Mouse (Mus musculus): ENCODE results near the gene Sbk3. TPM values are rescaled to one million over a fixed set of nuclear protein-coding genes. Genes with fewer than 3 reads are reported as not detected.
A peak's percentile ranks its signal among the peaks of the same experiment; 100 is the strongest.

Sbk3 gene
- total RNA-seq, 1 experiment from 2014 or later, result not detected

GRCm38 (mm10) chr7:4995268-4996002, 24.5 kb upstream of the Sbk3 start:
- no peak for ATAC-seq (replicated peaks; ENCODE audit: insufficient number of reproducible peaks, low FRiP score, low TSS enrichment, poor library complexity, severe bottlenecking)

DNA sequence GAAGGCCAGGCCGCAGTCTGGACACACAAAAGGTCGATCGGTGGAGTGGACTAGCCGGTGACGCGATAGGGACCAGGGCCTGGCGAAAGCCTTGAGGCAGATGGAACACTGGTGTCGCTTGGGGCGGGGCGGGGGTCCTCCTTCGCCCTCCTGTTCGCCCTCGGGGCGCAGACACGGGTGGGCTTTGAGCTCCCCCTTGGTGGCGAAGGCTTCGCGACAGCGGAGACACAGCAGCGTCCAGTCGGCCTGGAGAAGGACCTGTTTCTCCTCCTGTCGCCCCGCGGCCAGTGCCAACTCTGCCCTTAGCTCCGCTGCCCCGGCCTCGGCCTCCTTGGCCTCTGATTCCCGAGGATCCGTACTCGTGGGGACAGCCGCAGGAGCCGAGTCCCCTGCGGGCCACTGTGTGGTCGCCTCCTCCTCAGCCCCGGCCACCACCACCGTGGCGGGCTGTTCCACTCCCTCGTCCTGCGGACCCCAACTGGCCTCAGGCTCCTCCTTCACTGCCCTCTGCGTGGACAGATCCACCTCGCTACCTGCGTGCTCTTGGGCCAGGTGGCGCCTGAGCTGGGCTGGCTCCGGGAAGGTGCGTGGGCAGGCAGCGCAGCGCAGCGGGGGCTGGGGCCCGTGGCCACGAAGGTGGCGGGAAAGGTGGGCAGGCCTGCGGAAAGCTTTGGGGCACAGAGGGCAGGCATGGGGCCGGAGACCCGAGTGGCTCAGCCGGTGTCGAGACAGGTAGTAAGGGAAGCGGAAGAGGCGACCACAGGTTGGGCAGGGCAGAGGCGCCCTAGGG, 23.2 kb upstream of the Sbk3 start:
- ATAC-seq (replicated peaks; ENCODE audit: insufficient number of reproducible peaks, low FRiP score, low TSS enrichment, poor library complexity, severe bottlenecking), result no peak

DNA sequence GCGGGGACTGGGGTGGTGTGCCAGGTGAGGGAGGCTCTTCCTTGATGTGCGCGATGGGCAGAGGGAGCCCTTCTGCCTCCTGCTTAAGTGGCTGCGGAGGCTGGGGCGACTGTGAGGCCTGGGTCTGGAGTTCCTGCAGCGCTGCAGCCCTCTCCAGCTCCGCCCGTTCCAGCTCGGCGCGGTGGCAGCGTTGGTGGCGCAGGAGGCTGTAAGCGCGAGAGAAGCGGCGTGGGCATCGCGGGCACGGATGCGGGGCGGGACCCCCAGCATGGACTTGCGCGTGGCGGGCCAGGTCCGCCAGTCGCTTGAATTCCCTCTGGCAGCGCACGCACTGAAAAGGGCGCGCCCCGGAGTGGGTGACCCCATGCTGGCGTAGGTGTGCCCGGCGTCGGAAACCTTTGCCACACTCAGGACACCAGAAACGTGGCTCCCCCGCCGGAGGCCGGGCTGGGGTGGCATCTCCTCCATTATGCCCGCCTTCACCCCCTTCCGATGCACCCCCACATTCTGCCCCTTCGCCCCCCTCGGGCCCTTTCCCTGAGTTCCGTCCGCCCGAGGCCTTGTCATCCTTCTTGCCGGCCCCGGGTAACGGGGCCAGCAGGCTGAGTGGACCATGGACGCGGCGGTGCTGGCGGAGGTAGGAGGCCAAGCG, 22.5 kb upstream of the Sbk3 start:
- ATAC-seq (replicated peaks; ENCODE audit: insufficient number of reproducible peaks, low FRiP score, low TSS enrichment, poor library complexity, severe bottlenecking), result no peak

GRCm38 (mm10) chr7:4988250-4988649, 17.3 kb upstream of the Sbk3 start:
- ATAC-seq (replicated peaks; ENCODE audit: insufficient number of reproducible peaks, low FRiP score, low TSS enrichment, poor library complexity, severe bottlenecking), result no peak

DNA sequence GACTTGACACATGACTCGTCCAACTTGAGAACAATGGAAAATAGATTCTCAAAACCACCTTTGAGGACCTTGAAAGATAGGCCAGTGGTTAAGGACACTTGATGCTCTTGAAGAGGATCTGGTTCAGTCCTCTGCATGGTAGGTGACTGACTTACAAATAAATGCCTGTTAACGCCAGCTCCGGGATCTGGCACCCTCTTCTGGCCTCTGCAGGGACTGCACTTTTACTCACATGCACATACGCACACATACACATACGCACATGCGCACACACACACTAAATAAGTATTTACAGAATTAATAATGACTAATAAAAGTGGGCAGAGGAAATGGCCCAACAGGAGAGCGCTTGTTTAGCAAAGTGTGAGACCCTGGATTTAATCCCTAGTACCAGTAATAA, 5.9 kb upstream of the Sbk3 start:
- ATAC-seq (replicated peaks; ENCODE audit: insufficient number of reproducible peaks, low FRiP score, low TSS enrichment, poor library complexity, severe bottlenecking), result no peak

DNA sequence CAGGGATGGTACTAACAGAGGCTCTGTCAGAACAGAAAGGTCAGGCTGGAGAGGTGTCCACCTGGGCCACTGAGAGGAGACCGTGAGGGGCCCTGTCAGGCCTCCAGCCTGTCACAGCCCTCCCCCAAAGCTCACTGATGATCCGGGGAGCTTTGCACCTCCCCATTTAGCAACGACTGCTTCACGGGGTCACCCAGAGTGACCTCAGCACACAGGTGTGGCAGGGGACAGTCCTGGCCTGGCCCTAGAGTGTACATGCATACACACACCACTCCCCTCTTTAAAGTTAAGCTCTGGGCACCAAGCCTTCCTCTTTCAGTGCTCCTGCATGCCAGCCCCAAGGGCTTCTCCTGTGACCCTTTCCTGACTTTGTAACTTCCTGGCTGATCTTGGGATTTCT, 4.5 kb upstream of the Sbk3 start:
- no peak for ATAC-seq (replicated peaks; ENCODE audit: insufficient number of reproducible peaks, low FRiP score, low TSS enrichment, poor library complexity, severe bottlenecking)

GRCm38 (mm10) chr7:4972321-4973047, 1.5 kb upstream of the Sbk3 start:
- ATAC-seq (replicated peaks; ENCODE audit: insufficient number of reproducible peaks, low FRiP score, low TSS enrichment, poor library complexity, severe bottlenecking), result no peak

GRCm38 (mm10) chr7:4971710-4972109, 742 bp upstream of the Sbk3 start:
- no peak for ATAC-seq (replicated peaks; ENCODE audit: insufficient number of reproducible peaks, low FRiP score, low TSS enrichment, poor library complexity, severe bottlenecking)

DNA sequence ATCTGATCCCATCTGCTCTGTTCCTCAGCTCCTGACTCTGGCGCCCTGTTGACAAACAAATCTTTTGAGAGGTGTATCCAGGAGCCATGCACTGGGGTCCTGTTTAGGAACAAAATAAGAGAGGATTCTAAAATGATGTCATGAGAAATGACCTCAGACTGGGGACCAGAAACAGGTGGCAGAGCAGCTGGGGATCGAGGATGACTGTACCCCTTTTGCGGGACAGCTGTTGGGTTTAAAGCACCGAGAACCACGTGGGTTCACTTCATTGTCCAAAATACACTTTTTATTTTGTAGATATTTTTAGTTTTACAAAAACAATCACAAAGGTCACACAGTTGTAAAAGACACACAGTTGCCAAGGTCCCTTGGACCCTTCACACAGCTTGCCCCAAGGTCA, 6.0 kb downstream of the Sbk3 start:
- ATAC-seq (replicated peaks; ENCODE audit: insufficient number of reproducible peaks, low FRiP score, low TSS enrichment, poor library complexity, severe bottlenecking), result no peak

- ATAC-seq (replicated peaks; ENCODE audit: insufficient number of reproducible peaks, low FRiP score, low TSS enrichment, poor library complexity, severe bottlenecking), result no peak; the same call in 1 of the 2 replicates
Measured at GRCm38 (mm10) chr7:4964272-4964671, 6.7 kb downstream of the Sbk3 start, which contains the start of gene Sbk2. TSS of gene Sbk2 (minus strand) at chr7:4964406.

DNA sequence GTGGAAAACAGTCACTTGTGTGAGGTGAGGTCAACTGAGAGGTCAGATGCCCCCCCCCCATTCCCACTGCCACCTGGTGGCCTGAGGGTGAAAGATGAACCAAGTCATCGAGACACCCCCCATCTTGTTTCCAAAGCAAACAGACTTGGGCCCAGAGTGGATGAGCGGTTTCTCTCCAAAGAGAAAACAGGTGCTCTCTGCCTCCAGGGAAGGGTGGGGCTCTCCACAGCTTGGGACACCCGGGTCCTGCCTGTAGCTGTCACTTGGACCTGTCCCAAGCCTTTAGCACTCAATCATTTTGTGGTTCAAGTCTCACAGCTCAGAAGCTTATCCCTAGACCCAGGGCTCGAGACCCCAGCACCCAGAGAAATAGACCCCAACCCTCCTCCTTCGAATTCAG, 7.4 kb downstream of the Sbk3 start:
- no peak for ATAC-seq (replicated peaks; ENCODE audit: insufficient number of reproducible peaks, low FRiP score, low TSS enrichment, poor library complexity, severe bottlenecking)

DNA sequence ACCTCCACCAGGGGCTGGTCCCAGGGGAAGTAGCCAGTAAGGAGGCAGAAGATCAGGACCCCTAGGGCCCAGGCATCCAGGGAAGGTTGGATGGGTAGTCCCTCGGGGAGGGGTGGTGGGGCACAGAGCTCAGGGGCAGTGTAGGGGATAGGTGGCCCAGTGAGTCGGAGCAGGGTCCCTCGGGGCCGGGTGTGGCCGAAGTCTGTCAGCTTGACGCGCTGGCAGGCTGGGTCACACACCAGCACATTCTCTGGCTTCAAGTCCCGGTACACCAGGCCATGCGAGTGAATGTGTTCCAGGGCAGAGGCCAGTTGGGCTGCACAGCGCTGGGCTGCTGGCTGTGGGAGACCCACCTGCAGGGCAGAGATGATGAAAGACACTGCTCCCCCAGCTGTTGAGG, 13.6 kb downstream of the Sbk3 start:
- ATAC-seq (replicated peaks; ENCODE audit: insufficient number of reproducible peaks, low FRiP score, low TSS enrichment, poor library complexity, severe bottlenecking), result no peak

DNA sequence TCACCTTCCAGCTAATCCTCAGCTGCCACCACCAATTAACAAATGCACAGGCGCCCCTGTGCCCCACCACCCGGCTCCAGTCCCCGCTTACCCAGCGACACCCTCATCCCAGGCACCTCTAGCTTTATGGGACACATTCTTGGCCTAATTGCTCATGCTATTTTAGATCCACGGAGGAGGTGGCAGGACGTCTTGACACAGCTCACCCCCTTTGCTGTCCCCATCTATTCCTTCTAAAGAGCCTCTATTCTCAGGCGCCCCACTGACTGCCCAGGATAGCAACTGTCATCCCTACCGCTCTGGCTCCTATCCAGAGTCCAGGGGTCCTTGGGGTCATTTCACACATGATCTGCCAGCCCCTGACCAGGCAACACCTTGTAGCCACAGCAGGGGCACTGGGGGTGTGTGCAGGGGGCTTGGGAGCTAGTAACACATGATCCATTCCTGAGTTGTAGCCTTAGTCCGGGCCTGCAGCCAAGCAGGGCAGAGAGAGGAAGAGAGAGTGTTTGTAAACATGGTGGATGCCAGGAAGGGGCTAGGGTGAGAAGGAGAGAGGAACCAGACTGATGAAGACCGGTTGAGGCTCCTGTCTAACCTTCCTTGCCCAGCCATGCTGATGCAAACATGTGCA, 17.0 kb downstream of the Sbk3 start:
- ATAC-seq (replicated peaks; ENCODE audit: insufficient number of reproducible peaks, low FRiP score, low TSS enrichment, poor library complexity, severe bottlenecking), result no peak

DNA sequence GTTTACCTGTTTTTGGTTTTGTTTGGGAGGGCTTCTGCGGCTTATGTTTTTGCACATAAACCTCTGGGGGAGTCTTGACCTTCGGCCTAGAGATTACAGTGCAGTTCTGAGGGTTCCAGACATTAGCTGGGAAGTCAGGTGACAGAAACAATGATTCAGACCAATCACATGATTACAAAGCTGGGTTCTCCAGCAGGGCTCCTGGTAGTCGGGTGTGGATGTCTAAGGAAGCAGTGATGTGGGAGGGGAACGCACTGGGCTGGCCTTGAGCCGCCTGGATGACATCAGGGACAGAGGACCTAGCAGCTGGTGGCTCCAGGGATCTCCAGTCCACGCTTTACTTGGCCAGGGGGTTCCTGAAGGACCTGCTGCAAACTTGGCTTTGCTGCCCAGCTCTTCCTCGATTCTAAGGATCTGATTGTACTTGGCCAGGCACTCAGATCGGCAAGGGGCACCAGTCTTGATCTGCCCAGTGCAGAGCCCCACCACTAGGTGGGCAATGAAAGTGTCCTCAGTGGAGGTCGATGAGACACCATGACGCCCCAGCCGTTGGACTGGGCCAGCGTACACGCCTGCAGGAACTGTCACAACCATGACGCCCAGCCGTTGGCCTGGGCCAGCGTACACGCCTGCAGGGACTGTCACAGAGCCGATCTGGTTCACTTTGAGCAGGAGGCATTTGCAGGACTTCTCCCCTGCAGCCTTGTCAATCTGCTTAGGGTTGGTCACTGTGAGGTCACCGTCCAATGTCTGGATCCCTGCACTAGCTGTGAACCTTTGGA, 20.2 kb downstream of the Sbk3 start:
- no peak for ATAC-seq (replicated peaks; ENCODE audit: insufficient number of reproducible peaks, low FRiP score, low TSS enrichment, poor library complexity, severe bottlenecking)

- no peak for ATAC-seq (replicated peaks; ENCODE audit: insufficient number of reproducible peaks, low FRiP score, low TSS enrichment, poor library complexity, severe bottlenecking)
Measured at GRCm38 (mm10) chr7:4948386-4948785, 22.6 kb downstream of the Sbk3 start.

DNA sequence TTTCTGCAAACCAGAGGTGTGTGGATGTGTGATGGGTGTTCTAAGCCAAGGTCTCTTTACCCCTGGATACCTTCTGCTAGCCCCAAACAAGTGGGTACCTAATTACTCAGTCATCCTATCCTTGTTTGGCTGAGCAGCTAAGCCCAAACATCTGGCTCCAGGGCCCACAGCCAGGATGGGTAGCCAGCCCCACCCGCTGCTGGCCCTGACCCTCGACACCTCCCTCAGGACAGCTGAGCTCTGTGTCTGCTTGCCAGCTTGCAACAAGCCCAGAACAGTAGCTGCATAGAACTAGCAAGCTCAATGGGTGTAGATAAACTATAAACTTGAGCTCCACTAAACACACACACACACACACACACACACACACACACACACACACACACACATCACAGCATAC, 23.1 kb downstream of the Sbk3 start:
- ATAC-seq (replicated peaks; ENCODE audit: insufficient number of reproducible peaks, low FRiP score, low TSS enrichment, poor library complexity, severe bottlenecking), result no peak

DNA sequence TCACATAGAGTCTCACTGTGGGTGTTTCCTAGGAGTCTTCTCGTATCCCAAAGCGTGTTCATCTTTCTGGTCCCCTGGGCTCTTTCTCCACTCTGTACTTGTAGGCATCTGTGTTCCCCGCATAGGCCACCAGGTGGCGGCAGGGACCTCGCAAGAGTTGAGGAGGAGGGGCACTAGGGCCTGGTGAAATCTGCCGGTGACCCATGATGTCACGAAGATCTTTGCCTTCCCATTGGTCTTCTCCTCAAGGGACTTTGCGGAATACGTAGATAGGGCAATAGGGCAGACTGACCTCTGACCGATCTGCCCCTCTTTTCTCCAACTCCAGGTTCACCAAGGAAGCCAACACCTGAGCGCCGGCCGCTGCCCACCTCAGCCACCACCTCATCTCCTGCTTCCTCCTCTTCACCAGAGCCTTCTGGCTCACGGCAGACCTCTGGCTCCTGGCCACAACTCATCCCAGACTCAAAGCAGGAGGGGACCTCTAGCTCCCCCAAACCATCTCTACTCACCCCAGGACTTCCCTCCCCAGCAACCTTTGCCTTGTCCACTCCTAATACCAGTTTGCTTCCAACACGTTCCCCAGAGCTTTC, 27.6 kb downstream of the Sbk3 start:
- peak; percentile 91 for ATAC-seq (replicated peaks; ENCODE audit: insufficient number of reproducible peaks, low FRiP score, low TSS enrichment, poor library complexity, severe bottlenecking)

GRCm38 (mm10) chr7:4942673-4943072, 28.3 kb downstream of the Sbk3 start:
- no peak for ATAC-seq (replicated peaks; ENCODE audit: insufficient number of reproducible peaks, low FRiP score, low TSS enrichment, poor library complexity, severe bottlenecking)
